Mouse (Mus musculus): ENCODE measurements around the gene Ankrd40.

GRCm38 (mm10) chr11:94327693-94328643 is at the start of gene Ankrd40:
- TF ChIP-seq CTCF (conservative IDR thresholded peaks at IDR 0.05; ENCODE audit: low read length) (no peak), NANOG (IDR thresholded peaks at IDR 0.05; ENCODE audit: borderline replicate concordance, low read length) (no peak), POU5F1 (IDR thresholded peaks at IDR 0.05; ENCODE audit: borderline replicate concordance, low read length) (no peak)
